Mouse (Mus musculus) layer of hippocampus, adult 9-10 months (tissue): ENCODE results near the gene Cmah.

Source experiments
- DNase-seq: peaks from one replicate; pipeline ENCODE4 v3.0.0; 2022; ENCODE audit warnings: low spot score

The Cmah gene

DNA sequence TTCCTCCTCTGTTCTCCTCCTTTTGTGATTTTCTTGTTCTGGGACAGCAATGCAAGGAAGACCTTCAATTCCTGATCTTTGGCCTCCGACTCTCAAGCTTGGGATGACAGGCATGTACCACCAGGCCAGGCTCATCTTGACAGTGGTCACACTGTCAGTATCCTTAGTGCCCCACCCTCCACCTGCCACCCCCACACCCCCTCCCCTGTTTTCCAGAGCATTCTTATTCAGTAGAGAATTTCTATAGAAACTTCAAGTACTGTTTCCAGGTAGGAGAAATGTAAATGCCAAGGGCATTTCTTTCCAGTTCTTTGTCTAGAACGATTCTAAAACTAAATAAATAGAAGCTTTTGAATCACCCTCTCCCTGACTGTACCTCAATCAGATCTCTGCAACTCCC, 190.6 kb downstream of the Cmah start:
- no peak for DNase-seq

DNA sequence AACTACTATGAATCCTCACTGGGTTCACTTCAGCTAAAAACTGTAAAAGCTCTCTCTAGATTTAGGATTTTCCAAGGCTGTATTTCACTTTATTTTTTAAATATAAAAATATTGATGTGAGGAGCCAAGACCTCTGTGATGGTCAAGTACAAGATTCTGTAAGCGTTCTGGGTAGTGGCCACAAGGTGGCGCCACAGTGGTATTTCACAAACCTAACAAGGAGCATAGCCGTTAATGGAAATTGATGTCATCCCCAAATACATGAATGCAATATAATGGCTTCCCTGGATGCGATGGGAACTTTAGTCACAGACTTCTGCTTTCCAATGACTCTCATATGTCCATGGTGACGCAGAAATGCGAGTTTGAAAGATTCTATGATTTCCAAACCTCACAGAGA, 191.7 kb downstream of the Cmah start:
- DNase-seq = peak; percentile 35

DNA sequence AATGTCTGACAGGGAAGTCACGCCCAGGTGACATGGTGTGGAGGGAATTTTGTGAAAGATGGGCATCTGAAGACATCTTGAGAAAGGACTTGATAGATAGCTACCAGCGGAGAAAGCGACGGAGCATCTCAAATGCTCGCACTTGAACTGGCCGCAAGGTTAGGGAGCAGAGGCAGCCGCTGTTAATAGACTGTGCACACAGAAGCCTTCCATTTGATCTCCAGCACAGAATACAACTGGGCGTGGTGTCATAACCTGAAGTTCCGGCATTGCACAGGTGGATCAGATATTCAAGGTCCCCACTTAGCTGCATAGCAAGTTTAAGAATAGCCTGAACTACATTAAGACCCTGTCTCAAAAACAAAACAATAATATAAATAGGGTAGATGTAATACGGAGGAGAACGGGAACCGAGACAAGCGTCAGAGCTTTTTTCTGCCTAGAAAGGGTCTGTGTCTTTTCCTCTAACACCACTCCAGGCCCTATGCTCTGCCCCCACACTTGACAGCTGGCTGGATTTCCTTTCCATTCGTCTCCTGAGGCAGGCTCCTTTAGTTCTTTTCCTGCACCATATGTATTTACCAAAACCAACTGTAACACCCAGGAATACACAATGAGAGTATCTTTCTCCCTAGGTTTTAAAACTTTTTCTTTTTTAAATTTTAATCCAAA, 192.9 kb downstream of the Cmah start:
- DNase-seq = no peak

GRCm38 (mm10) chr13:24520796-24521195, 193.6 kb downstream of the Cmah start:
- DNase-seq = no peak

DNA sequence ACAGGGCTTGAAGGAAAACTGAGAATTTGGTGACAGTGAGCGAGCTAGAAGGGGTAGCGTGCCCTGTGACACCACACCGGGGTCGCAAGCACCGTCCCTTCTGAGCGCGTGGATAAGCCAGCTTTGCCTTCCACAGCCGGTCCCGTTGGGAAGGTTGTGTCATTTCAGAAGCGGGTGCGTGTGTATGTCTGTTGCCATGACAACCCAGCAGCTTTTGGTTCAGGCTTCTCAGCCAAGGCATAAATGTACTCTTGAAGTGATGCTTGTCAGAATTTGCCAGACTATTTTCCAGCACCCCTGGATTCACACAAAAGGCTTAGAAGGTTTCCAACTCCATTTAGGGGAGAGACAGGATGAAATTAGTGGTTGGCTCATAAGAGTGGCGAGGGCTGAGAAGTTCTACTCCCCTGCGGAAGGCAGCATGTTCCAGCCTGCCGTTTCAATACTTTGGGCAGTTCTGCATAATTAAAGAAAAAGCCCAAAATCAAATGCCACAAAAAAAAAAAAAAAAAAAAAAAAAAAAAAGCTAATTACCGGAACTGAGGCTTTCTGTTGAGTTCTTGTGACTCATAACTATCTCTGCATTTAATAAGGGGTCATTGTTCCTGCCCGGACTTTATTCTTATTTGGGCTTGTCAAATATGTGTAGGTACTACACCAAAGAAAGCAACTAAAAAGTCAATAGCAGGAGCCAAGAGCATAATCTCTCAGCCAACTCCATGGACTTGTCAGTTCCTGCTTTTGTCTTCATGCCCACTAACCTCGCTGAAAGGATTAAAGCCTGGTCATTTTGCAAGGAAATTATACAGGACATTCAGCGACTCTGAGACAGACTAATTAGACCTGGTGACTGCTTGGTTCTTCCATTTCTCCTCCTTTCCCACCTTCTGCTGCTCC, 194.5 kb downstream of the Cmah start:
- DNase-seq = peak; percentile 60

GRCm38 (mm10) chr13:24522343-24522837, 195.2 kb downstream of the Cmah start:
- no peak for DNase-seq

GRCm38 (mm10) chr13:24523587-24524221, 196.5 kb downstream of the Cmah start:
- no peak for DNase-seq

GRCm38 (mm10) chr13:24524468-24524867, 197.3 kb downstream of the Cmah start:
- no peak for DNase-seq

- DNase-seq = no peak
Measured at GRCm38 (mm10) chr13:24525551-24525950, 198.3 kb downstream of the Cmah start.

DNA sequence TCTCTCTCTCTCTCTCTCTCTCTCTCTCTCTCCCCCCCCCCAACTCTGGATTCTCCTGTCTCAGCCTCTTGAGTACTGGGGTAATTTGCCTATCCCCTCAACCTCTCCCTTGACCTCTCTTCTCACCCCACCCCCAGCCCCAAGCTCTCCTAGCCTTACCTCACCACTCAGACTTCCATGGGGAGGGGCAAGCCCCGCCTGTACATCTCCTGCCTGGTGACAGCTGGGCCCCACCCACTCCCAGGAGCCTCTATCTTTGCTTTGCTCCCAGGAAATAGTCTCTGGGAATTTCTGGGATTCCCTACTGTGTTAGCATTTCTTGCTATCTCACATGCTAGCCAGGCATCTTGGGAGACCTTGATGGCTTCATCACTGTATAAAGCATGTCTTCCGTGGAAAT, 199.7 kb downstream of the Cmah start:
- DNase-seq = no peak
